Mouse (Mus musculus): ENCODE results near the gene Ppp1r9b. TPM values are rescaled to one million over a fixed set of nuclear protein-coding genes. Genes with fewer than 3 reads are reported as not detected.

The Ppp1r9b gene
- total RNA-seq (2021) = 100 to 1,000 TPM; 967 to 974 TPM
- long read RNA-seq, experiment 1, full-length matches to known transcripts = 120 of 204 reads
- long read RNA-seq, experiment 1, partial matches to known transcripts = 82 of 204 reads
- long read RNA-seq, experiment 1, other reads (novel, unspliced or antisense) = 2 of 204 reads
- long read RNA-seq, experiment 2, full-length matches to known transcripts = 182 of 288 reads
- long read RNA-seq, experiment 2, partial matches to known transcripts = 99 of 288 reads
- long read RNA-seq, experiment 2, other reads (novel, unspliced or antisense) = 7 of 288 reads

GRCm38 (mm10) chr11:94990749-94991577 lies at the start of gene Ppp1r9b:
Ppp1r9b (plus strand) TSS chr11:94991035.
- DNase-seq (ENCODE audit: low spot score in 2 of 2) = peak; percentile 92 to 93
- peak; percentile 79 for TF ChIP-seq CTCF (conservative IDR thresholded peaks at IDR 0.05)
- H3K27ac ChIP-seq = peak within 1 kb of the TSS; percentile 100
- peak within 1 kb of the TSS; percentile 94 for H3K4me3 ChIP-seq

- Histone ChIP-seq H3K27ac (peak overlapping the region; percentile 57; the same call in 1 of the 2 replicates), H3K4me3 (peak overlapping the region; percentile 31; the same call in 1 of the 2 replicates)
- peak in 1 of 2 experiments; percentile 18 for DNase-seq (ENCODE audit: low spot score in 2 of 2)
- TF ChIP-seq CTCF (conservative IDR thresholded peaks at IDR 0.05) = peak; percentile 21
These were observed 49.7 kb upstream of the Ppp1r9b start for GRCm38 (mm10) chr11:94941121-94941520.

- H3K27ac ChIP-seq = no peak overlapping the region; the same call in 1 of the 2 replicates
- no peak for TF ChIP-seq CTCF (conservative IDR thresholded peaks at IDR 0.05)
- peak overlapping the region; percentile 31; the same call in 1 of the 2 replicates for H3K4me3 ChIP-seq
- no peak for DNase-seq (ENCODE audit: low spot score in 2 of 2)
These were observed 49.1 kb upstream of the Ppp1r9b start for GRCm38 (mm10) chr11:94941776-94942175.

- no peak overlapping the region for H3K4me3 ChIP-seq
- TF ChIP-seq CTCF (conservative IDR thresholded peaks at IDR 0.05) = peak; percentile 85
- DNase-seq (ENCODE audit: low spot score in 2 of 2) = peak in 1 of 2 experiments; percentile 59
- H3K27ac ChIP-seq = no peak overlapping the region
These were observed 48.4 kb upstream of the Ppp1r9b start for GRCm38 (mm10) chr11:94942282-94943023.

- no peak for DNase-seq (ENCODE audit: low spot score in 2 of 2)
- TF ChIP-seq CTCF (conservative IDR thresholded peaks at IDR 0.05) = no peak
- H3K27ac ChIP-seq = no peak overlapping the region
- no peak overlapping the region for H3K4me3 ChIP-seq
These were observed 47.8 kb upstream of the Ppp1r9b start for GRCm38 (mm10) chr11:94943054-94943453.

- Histone ChIP-seq H3K27ac (no peak overlapping the region), H3K4me3 (no peak overlapping the region)
- TF ChIP-seq CTCF (conservative IDR thresholded peaks at IDR 0.05) = peak; percentile 55
- DNase-seq (ENCODE audit: low spot score in 2 of 2) = no peak
These were observed 46.5 kb upstream of the Ppp1r9b start for GRCm38 (mm10) chr11:94944295-94944694.

GRCm38 (mm10) chr11:94945236-94945635 lies 45.6 kb upstream of the Ppp1r9b start:
- Histone ChIP-seq H3K4me3 (no peak overlapping the region), H3K27ac (no peak overlapping the region)
- TF ChIP-seq CTCF (conservative IDR thresholded peaks at IDR 0.05) = no peak
- no peak for DNase-seq (ENCODE audit: low spot score in 2 of 2)

- Histone ChIP-seq H3K4me3 (no peak overlapping the region), H3K27ac (peak overlapping the region; percentile 75)
- no peak for TF ChIP-seq CTCF (conservative IDR thresholded peaks at IDR 0.05)
- DNase-seq (ENCODE audit: low spot score in 2 of 2) = no peak
These were observed 38.7 kb upstream of the Ppp1r9b start for GRCm38 (mm10) chr11:94952169-94952568.

GRCm38 (mm10) chr11:94955103-94955502 lies 35.7 kb upstream of the Ppp1r9b start:
- no peak overlapping the region; the same call in 1 of the 2 replicates for H3K4me3 ChIP-seq
- TF ChIP-seq CTCF (conservative IDR thresholded peaks at IDR 0.05) = no peak
- DNase-seq (ENCODE audit: low spot score in 2 of 2) = no peak
- H3K27ac ChIP-seq = peak overlapping the region; percentile 43; the same call in 1 of the 2 replicates

- H3K4me3 ChIP-seq = no peak overlapping the region
- H3K27ac ChIP-seq = peak overlapping the region; percentile 43; the same call in 1 of the 2 replicates
- no peak for TF ChIP-seq CTCF (conservative IDR thresholded peaks at IDR 0.05)
- no peak for DNase-seq (ENCODE audit: low spot score in 2 of 2)
These were observed 33.2 kb upstream of the Ppp1r9b start for GRCm38 (mm10) chr11:94957693-94958064.

GRCm38 (mm10) chr11:94958065-94958858 lies 32.6 kb upstream of the Ppp1r9b start:
- no peak for TF ChIP-seq CTCF (conservative IDR thresholded peaks at IDR 0.05)
- peak overlapping the region; percentile 43; the same call in 1 of the 2 replicates for H3K27ac ChIP-seq
- peak; percentile 41 to 52 for DNase-seq (ENCODE audit: low spot score in 2 of 2)

More at GRCm38 (mm10) chr11:94958065-94958858, 32.6 kb upstream of the Ppp1r9b start:
- no peak overlapping the region for H3K4me3 ChIP-seq
